ENCODE assay signal across 10 mouse cellular contexts in genomic region chr6:48725476-48725875, GRCm38 (mm10). TPM values are rescaled to one million over a fixed set of nuclear protein-coding genes. Genes with fewer than 3 reads are reported as not detected.
DNase-seq lines count a peak whose midpoint lies in the region; ATAC-seq lines count a peak whose summit lies in the region.
"Had no signal": no experiment of that assay in that cellular context is flagged by ENCODE, and none has a peak within 500 bp of the region (broad histone marks: within the 10 kb centered on the region; RNA-seq: fewer than 3 reads in every experiment).

No protein-coding gene starts in this region.

- ATAC-seq in forebrain, embryonic 16.5 days = peak; percentile 69
- peak; percentile 79 for ATAC-seq in kidney, embryonic 15.5 days (replicated peaks; ENCODE audit: low FRiP score)
- ATAC-seq in neural tube, embryonic 15.5 days (ENCODE audit: low FRiP score) = no peak

- intact Hi-C loops in left cerebral cortex, postnatal 10 days (cut with DNase I) = no loop called here
- intact Hi-C loops in left cerebral cortex, postnatal 4 days (cut with DNase I) = no loop called here

- H3K36me3 ChIP-seq in forebrain, embryonic 16.5 days (ENCODE audit: control insufficient read depth, insufficient read depth) = no peaks in the 10 kb centered on the region
- no peaks in the 10 kb centered on the region for H3K36me3 ChIP-seq in kidney, embryonic 15.5 days
- H3K36me3 ChIP-seq in neural tube, embryonic 15.5 days = no peaks in the 10 kb centered on the region
- H3K36me3 ChIP-seq: limb, embryonic 13.5 days had no signal

- no peaks in the 10 kb centered on the region for H3K27me3 ChIP-seq in forebrain, embryonic 16.5 days (replicated peaks; ENCODE audit: control insufficient read depth, insufficient read depth, low read length)
- H3K27me3 ChIP-seq in kidney, embryonic 15.5 days = no peaks in the 10 kb centered on the region
- no peaks in the 10 kb centered on the region for H3K27me3 ChIP-seq in neural tube, embryonic 15.5 days (replicated peaks)
- H3K27me3 ChIP-seq: limb, embryonic 13.5 days had no signal

- H3K4me2 ChIP-seq in forebrain, embryonic 16.5 days (ENCODE audit: low read length) = no peak overlapping the region
- H3K4me2 ChIP-seq in kidney, embryonic 15.5 days = no peak overlapping the region
- H3K4me2 ChIP-seq in neural tube, embryonic 15.5 days = no peak overlapping the region
- H3K4me2 ChIP-seq: limb, embryonic 13.5 days had no signal

- no peak overlapping the region for H3K9ac ChIP-seq in forebrain, embryonic 16.5 days (replicated peaks; ENCODE audit: low read depth, low read length)
- H3K9ac ChIP-seq in kidney, embryonic 15.5 days = no peak overlapping the region
- no peak overlapping the region for H3K9ac ChIP-seq in neural tube, embryonic 15.5 days (replicated peaks)
- H3K9ac ChIP-seq: limb, embryonic 13.5 days had no signal

- peak; percentile 25 to 65 for DNase-seq in left cerebral cortex, postnatal 10 days (ENCODE audit: extremely low spot score in 1 of 2, low spot score in 2 of 2)
- no peak for DNase-seq in left cerebral cortex, postnatal 4 days
- DNase-seq in R1 (ENCODE audit: low read depth, low spot score) = peak; percentile 86
- peak; percentile 12 for DNase-seq in right cerebral cortex, postnatal 14 days
- no peak for DNase-seq in testis, postnatal 10 days (ENCODE audit: low spot score)

- no peaks in the 10 kb centered on the region for H3K9me3 ChIP-seq in forebrain, embryonic 16.5 days (ENCODE audit: control insufficient read depth, low read length)
- H3K9me3 ChIP-seq in kidney, embryonic 15.5 days (replicated peaks) = no peaks in the 10 kb centered on the region
- no peaks in the 10 kb centered on the region for H3K9me3 ChIP-seq in neural tube, embryonic 15.5 days (replicated peaks)

- H3K4me3 ChIP-seq in forebrain, embryonic 16.5 days (replicated peaks; ENCODE audit: low read length) = no peak overlapping the region
- H3K4me3 ChIP-seq in kidney, embryonic 15.5 days (replicated peaks) = no peak overlapping the region
- H3K4me3 ChIP-seq in neural tube, embryonic 15.5 days (replicated peaks) = no peak overlapping the region
- H3K4me3 ChIP-seq: limb, embryonic 13.5 days had no signal

- H3K27ac ChIP-seq in forebrain, embryonic 16.5 days (ENCODE audit: low read length) = no peak overlapping the region
- H3K27ac ChIP-seq in kidney, embryonic 15.5 days = peak overlapping the region; percentile 51; the same call in 1 of the 2 replicates
- H3K27ac ChIP-seq in neural tube, embryonic 15.5 days (replicated peaks) = no peak overlapping the region
- H3K27ac ChIP-seq: limb, embryonic 13.5 days had no signal

- peaks cover 6% of the 10 kb centered on the region for H3K4me1 ChIP-seq in forebrain, embryonic 16.5 days (replicated peaks; ENCODE audit: control insufficient read depth, insufficient read depth, low read length)
- peaks cover 7% of the 10 kb centered on the region; the same call in 1 of the 2 replicates for H3K4me1 ChIP-seq in kidney, embryonic 15.5 days
- H3K4me1 ChIP-seq in neural tube, embryonic 15.5 days = no peaks in the 10 kb centered on the region

- 0% methylated on average over 1 of the region's 1 CpGs for WGBS in forebrain, embryonic 16.5 days
- WGBS in kidney, embryonic 15.5 days = 0% methylated on average over 1 of the region's 1 CpGs
- WGBS in neural tube, embryonic 15.5 days = 0% methylated on average over 1 of the region's 1 CpGs

RNA-seq across cellular contexts. Expression of gene Gimap7, which starts 7.1 kb away (rescaled TPM):
- total RNA-seq in left cerebral cortex, postnatal 10 days (2021) = not detected
- total RNA-seq in left cerebral cortex, postnatal 4 days (2021) = not detected
- polyA plus RNA-seq in forebrain, embryonic 16.5 days (2015; fragmentation: Nextera tagmentation; extraction: Ambion mirVana) = not detected in 2 replicates
- not detected in 2 replicates for polyA plus RNA-seq in kidney, embryonic 15.5 days (2015; fragmentation: Nextera tagmentation; extraction: Ambion mirVana)
- 0.50 TPM in 1 of 2 replicates, not detected in the other for polyA plus RNA-seq in neural tube, embryonic 15.5 days (2015; fragmentation: Nextera tagmentation; extraction: Ambion mirVana)
- polyA plus RNA-seq: limb, embryonic 13.5 days; testis, adult 2 months had no signal

RNA-seq across cellular contexts. Expression of gene Gm28053, which starts 7.1 kb away (rescaled TPM):
- total RNA-seq in left cerebral cortex, postnatal 10 days (2021) = not detected
- total RNA-seq in left cerebral cortex, postnatal 4 days (2021) = not detected
- 1.1 TPM in 1 of 2 replicates, not detected in the other for polyA plus RNA-seq in forebrain, embryonic 16.5 days (2015; fragmentation: Nextera tagmentation; extraction: Ambion mirVana)
- 2.7 and 3.3 TPM in 2 replicates for polyA plus RNA-seq in kidney, embryonic 15.5 days (2015; fragmentation: Nextera tagmentation; extraction: Ambion mirVana)
- polyA plus RNA-seq in neural tube, embryonic 15.5 days (2015; fragmentation: Nextera tagmentation; extraction: Ambion mirVana) = 1.9 TPM in 1 of 2 replicates, not detected in the other
- polyA plus RNA-seq: testis, adult 2 months had no signal

RNA-seq across cellular contexts. Expression of gene Gimap1, which starts 13.4 kb away (rescaled TPM):
- total RNA-seq in left cerebral cortex, postnatal 10 days (2021) = 1 to 10 TPM; 3.1 to 3.4 TPM
- total RNA-seq in left cerebral cortex, postnatal 4 days (2021) = 1 to 10 TPM; 2.7 to 3.5 TPM
- 4.0 and 5.5 TPM in 2 replicates for polyA plus RNA-seq in forebrain, embryonic 16.5 days (2015; fragmentation: Nextera tagmentation; extraction: Ambion mirVana)
- 32.4 and 33.1 TPM in 2 replicates for polyA plus RNA-seq in kidney, embryonic 15.5 days (2015; fragmentation: Nextera tagmentation; extraction: Ambion mirVana)
- 6.6 and 19.6 TPM in 2 replicates for polyA plus RNA-seq in neural tube, embryonic 15.5 days (2015; fragmentation: Nextera tagmentation; extraction: Ambion mirVana)

RNA-seq across cellular contexts. Expression of gene Gimap6, which starts 17.5 kb away (rescaled TPM):
- 1 to 10 TPM; 6.5 to 7.0 TPM for total RNA-seq in left cerebral cortex, postnatal 10 days (2021)
- total RNA-seq in left cerebral cortex, postnatal 4 days (2021) = 1 to 10 TPM; 6.0 to 6.3 TPM
- polyA plus RNA-seq in forebrain, embryonic 16.5 days (2015; fragmentation: Nextera tagmentation; extraction: Ambion mirVana) = 7.8 and 7.9 TPM in 2 replicates
- 50.6 and 51.3 TPM in 2 replicates for polyA plus RNA-seq in kidney, embryonic 15.5 days (2015; fragmentation: Nextera tagmentation; extraction: Ambion mirVana)
- 8.1 and 16.7 TPM in 2 replicates for polyA plus RNA-seq in neural tube, embryonic 15.5 days (2015; fragmentation: Nextera tagmentation; extraction: Ambion mirVana)

RNA-seq across cellular contexts. Expression of gene Gimap5, which starts 20.5 kb away (rescaled TPM):
- total RNA-seq in left cerebral cortex, postnatal 10 days (2021) = 1 to 10 TPM; 1.2 to 1.6 TPM
- 1 to 10 TPM; 1.4 to 1.5 TPM for total RNA-seq in left cerebral cortex, postnatal 4 days (2021)
- 0.77 and 1.4 TPM in 2 replicates for polyA plus RNA-seq in forebrain, embryonic 16.5 days (2015; fragmentation: Nextera tagmentation; extraction: Ambion mirVana)
- polyA plus RNA-seq in kidney, embryonic 15.5 days (2015; fragmentation: Nextera tagmentation; extraction: Ambion mirVana) = 16.4 and 16.5 TPM in 2 replicates
- polyA plus RNA-seq in neural tube, embryonic 15.5 days (2015; fragmentation: Nextera tagmentation; extraction: Ambion mirVana) = 1.7 and 4.5 TPM in 2 replicates

Comparison
In these comparisons a context has a peak if more than half of its experiments do, and no peak if none do; other contexts are left out.
1. DNase-seq: peak in left cerebral cortex, postnatal 10 days (2 of 2), R1 (single experiment) and right cerebral cortex, postnatal 14 days (single experiment); none in left cerebral cortex, postnatal 4 days (single experiment) and testis, postnatal 10 days (single experiment).